ENCODE assay signal across 8 mouse cellular contexts in the genomic region with DNA sequence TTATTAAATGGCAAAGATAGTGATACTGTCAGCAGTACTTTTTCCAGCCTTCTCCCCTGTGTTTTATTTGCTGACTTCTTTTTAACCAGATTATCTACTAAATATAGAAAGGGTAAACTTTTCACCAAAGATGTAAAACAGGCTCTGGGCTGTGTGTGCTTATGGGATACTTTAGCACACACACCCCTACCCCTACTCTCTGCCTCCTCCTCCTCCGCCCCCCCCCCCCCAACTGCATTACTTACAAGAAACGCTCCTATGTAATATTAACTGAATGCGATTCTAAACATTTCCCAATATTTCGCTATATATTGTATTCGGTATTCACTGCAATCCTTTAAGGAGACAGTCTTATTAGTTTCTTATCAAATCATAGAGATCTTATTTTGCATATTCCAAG. TPM values are rescaled to one million over a fixed set of nuclear protein-coding genes. Genes with fewer than 3 reads are reported as not detected.
DNase-seq lines count a peak whose midpoint lies in the region; ATAC-seq and TF ChIP-seq lines count a peak whose summit lies in the region.

No protein-coding gene starts in this region.

- H3K4me2 ChIP-seq in heart, embryonic 11.5 days: peak overlapping the region; percentile 91
- H3K4me2 ChIP-seq in forebrain, embryonic 15.5 days (replicated peaks): peak overlapping the region; percentile 40
- peak overlapping the region; percentile 69 for H3K4me2 ChIP-seq in liver, embryonic 15.5 days

- H3K79me3 ChIP-seq in C2C12 (ENCODE audit: low read depth): no peaks in the 10 kb centered on the region

- ATAC-seq in heart, embryonic 11.5 days (replicated peaks; ENCODE audit: insufficient number of reproducible peaks, low FRiP score, low TSS enrichment): no peak
- ATAC-seq in forebrain, embryonic 15.5 days (replicated peaks): peak; percentile 33
- no peak for ATAC-seq in liver, embryonic 15.5 days (ENCODE audit: insufficient read depth)

- no peaks in the 10 kb centered on the region for H3K36me3 ChIP-seq in heart, embryonic 11.5 days (ENCODE audit: control insufficient read depth, insufficient read depth, low read length)
- no peaks in the 10 kb centered on the region for H3K36me3 ChIP-seq in C2C12 (ENCODE audit: control insufficient read depth, insufficient read depth)
- H3K36me3 ChIP-seq in forebrain, embryonic 15.5 days: peaks cover 12% of the 10 kb centered on the region; the same call in 1 of the 2 replicates
- no peaks in the 10 kb centered on the region for H3K36me3 ChIP-seq in liver, embryonic 15.5 days (replicated peaks)

- intact Hi-C loops in heart, postnatal 25 days (cut with DNase I): loop anchor here (10.0 kb wide), 1 partner anchor 423 kb away; a partner anchor contains a TSS

- DNase-seq in heart, postnatal 25 days (ENCODE audit: low spot score): no peak
- no peak for DNase-seq in spleen, postnatal 10 days (ENCODE audit: low spot score in 2 of 2)
- DNase-seq in layer of hippocampus, postnatal 10 days (ENCODE audit: low spot score in 2 of 2): no peak
- DNase-seq in spleen, postnatal 4 days (ENCODE audit: low spot score in 2 of 2): no peak

- H3K79me2 ChIP-seq in C2C12 (ENCODE audit: control insufficient read depth, insufficient read depth): no peaks in the 10 kb centered on the region

- no peaks in the 10 kb centered on the region for H3K4me1 ChIP-seq in heart, embryonic 11.5 days (ENCODE audit: control insufficient read depth, insufficient read depth, low read length)
- peaks cover 8% of the 10 kb centered on the region for H3K4me1 ChIP-seq in forebrain, embryonic 15.5 days
- H3K4me1 ChIP-seq in liver, embryonic 15.5 days (replicated peaks): peaks cover 6% of the 10 kb centered on the region; the same call in 1 of the 2 replicates

- no peak overlapping the region for H3K27ac ChIP-seq in heart, embryonic 11.5 days (ENCODE audit: low read depth, low read length)
- peak overlapping the region; percentile 89 for H3K27ac ChIP-seq in forebrain, embryonic 15.5 days (replicated peaks)
- no peak overlapping the region for H3K27ac ChIP-seq in liver, embryonic 15.5 days (replicated peaks)

- no peak overlapping the region for H3ac ChIP-seq in C2C12 (ENCODE audit: control insufficient read depth, insufficient read length, low read depth)

- H3K4me3 ChIP-seq in heart, embryonic 11.5 days (ENCODE audit: low read depth, low read length): peak overlapping the region; percentile 74
- peak overlapping the region; percentile 18 for H3K4me3 ChIP-seq in C2C12 (ENCODE audit: insufficient read depth, poor library complexity, severe bottlenecking)
- peak overlapping the region; percentile 99 for H3K4me3 ChIP-seq in forebrain, embryonic 15.5 days
- H3K4me3 ChIP-seq in liver, embryonic 15.5 days (replicated peaks): peak overlapping the region; percentile 50

- H3K27me3 ChIP-seq in heart, embryonic 11.5 days (ENCODE audit: control insufficient read depth, insufficient read depth, low read length): no peaks in the 10 kb centered on the region
- H3K27me3 ChIP-seq in C2C12 (ENCODE audit: control insufficient read depth, insufficient read depth, insufficient read length): no peaks in the 10 kb centered on the region
- H3K27me3 ChIP-seq in forebrain, embryonic 15.5 days: no peaks in the 10 kb centered on the region
- peaks cover 16% of the 10 kb centered on the region for H3K27me3 ChIP-seq in liver, embryonic 15.5 days

- TF ChIP-seq CTCF in C2C12 (IDR thresholded peaks at IDR 0.05; ENCODE audit: control insufficient read depth, insufficient read depth, insufficient read length): no peak

- H3K9ac ChIP-seq in heart, embryonic 11.5 days (ENCODE audit: low read depth, low read length): no peak overlapping the region
- peak overlapping the region; percentile 44; the same call in 1 of the 2 replicates for H3K9ac ChIP-seq in forebrain, embryonic 15.5 days (replicated peaks)
- no peak overlapping the region for H3K9ac ChIP-seq in liver, embryonic 15.5 days

- H3K9me3 ChIP-seq in heart, embryonic 11.5 days (replicated peaks; ENCODE audit: control insufficient read depth, low read length): no peaks in the 10 kb centered on the region
- H3K9me3 ChIP-seq in forebrain, embryonic 15.5 days: no peaks in the 10 kb centered on the region
- no peaks in the 10 kb centered on the region for H3K9me3 ChIP-seq in liver, embryonic 15.5 days (replicated peaks)

- WGBS in heart, embryonic 11.5 days (ENCODE audit: insufficient replicate concordance): 10% methylated on average over 5 of the region's 5 CpGs
- WGBS in forebrain, embryonic 15.5 days: 0% methylated on average over 5 of the region's 5 CpGs
- WGBS in liver, embryonic 15.5 days (ENCODE audit: insufficient replicate concordance): 9% methylated on average over 5 of the region's 5 CpGs

TF ChIP-seq in C2C12, 6 proteins besides CTCF, POLR2A, EP300 and RAD21:
- TF ChIP-seq FOSL1 (IDR thresholded peaks at IDR 0.05; ENCODE audit: insufficient read depth, low read length, poor library complexity, severe bottlenecking) (no peak), CEBPB (IDR thresholded peaks at IDR 0.05; ENCODE audit: low read depth) (no peak), MAX (IDR thresholded peaks at IDR 0.05) (no peak), MYOG (IDR thresholded peaks at IDR 0.05; ENCODE audit: control insufficient read depth, extremely low read depth, insufficient read length) (no peak), MYOD1 (IDR thresholded peaks at IDR 0.05; ENCODE audit: control insufficient read depth, insufficient read length, low read depth) (no peak), USF1 (IDR thresholded peaks at IDR 0.05; ENCODE audit: low read depth) (no peak)

RNA-seq across cellular contexts. Expression of a gene that starts 0.5 kb away (rescaled TPM):
- 5.2 and 5.5 TPM in 2 replicates for polyA plus RNA-seq in heart, embryonic 11.5 days (2014; fragmentation: Nextera tagmentation; extraction: Ambion mirVana)
- total RNA-seq in heart, postnatal 25 days (2021): 1 to 10 TPM; 2.0 to 2.6 TPM
- 0.56 TPM for polyA plus RNA-seq in C2C12 (2012; fragmentation: generic; extraction: Trizol)
- polyA plus RNA-seq in forebrain, embryonic 15.5 days (2015; fragmentation: Nextera tagmentation; extraction: Ambion mirVana): 81.0 and 90.4 TPM in 2 replicates
- polyA plus RNA-seq in liver, embryonic 15.5 days (2015; fragmentation: Nextera tagmentation; extraction: Ambion mirVana): 0.12 and 0.14 TPM in 2 replicates
- total RNA-seq in layer of hippocampus, postnatal 10 days (2021): 100 to 1,000 TPM in 1 of 2 experiments, 10 to 100 TPM in 1; 97.1 to 109 TPM

Comparison
In these comparisons a context has a peak if more than half of its experiments do, and no peak if none do; other contexts are left out.
1. H3K4me2 ChIP-seq: peak in every context shown above with its lines; median percentile 91 in heart, embryonic 11.5 days; 69 in liver, embryonic 15.5 days; 40 in forebrain, embryonic 15.5 days.
2. H3K4me3 ChIP-seq: peak in every context shown above with its lines; median percentile 99 in forebrain, embryonic 15.5 days; 74 in heart, embryonic 11.5 days; 50 in liver, embryonic 15.5 days; 18 in C2C12.
3. RNA of a gene that starts 0.5 kb away (polyA plus RNA-seq): 81.0 to 90.4 TPM in forebrain, embryonic 15.5 days; 5.2 to 5.5 TPM in heart, embryonic 11.5 days, 0.56 TPM in C2C12 (single experiment) and 0.12 to 0.14 TPM in liver, embryonic 15.5 days; every median in the first group is over 10 times any median in the second.